Mouse (Mus musculus): ENCODE data around the gene Skint11.
"Not testable (repeated sequence)": the region's sequence is repeated elsewhere in the genome, so short reads cannot be mapped to it uniquely, and the experiment has no call there.

Skint11 gene

DNA sequence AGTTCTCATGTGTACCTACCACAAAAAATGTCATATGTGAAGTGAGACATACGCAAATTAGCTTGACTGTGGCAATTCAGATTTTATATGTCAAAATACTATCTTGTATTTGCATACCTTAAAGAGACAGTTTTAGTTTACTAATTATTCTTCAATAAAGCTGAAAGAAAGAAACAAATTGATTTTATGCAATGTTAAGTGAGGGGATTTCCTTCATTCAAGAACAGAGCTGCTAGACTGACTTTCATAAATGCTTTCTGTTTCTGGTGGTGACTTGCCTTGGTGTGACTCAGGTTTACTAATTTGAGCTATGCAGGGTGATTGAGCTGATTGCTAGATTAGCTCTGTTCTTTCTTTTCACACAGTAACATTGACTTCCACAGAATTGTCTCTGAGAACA lies at the start of gene Skint11:
Gene Skint11, plus strand, starts transcription at position 301 of the 400 bp plus-strand sequence.
- DNase-seq (ENCODE audit: low spot score in 2 of 2): no peak

- DNase-seq (ENCODE audit: low spot score in 2 of 2): no peak
Observed at GRCm38 (mm10) chr4:114161149-114161548, 2.0 kb upstream of the Skint11 start.

GRCm38 (mm10) chr4:114172898-114173297 lies 9.7 kb downstream of the Skint11 start:
- DNase-seq (ENCODE audit: low spot score in 2 of 2): not testable (repeated sequence)

GRCm38 (mm10) chr4:114256906-114257305 lies 93.7 kb downstream of the Skint11 start:
- not testable (repeated sequence) for DNase-seq (ENCODE audit: low spot score in 2 of 2)

Measured in frontal cortex, postnatal 25 days (tissue).